In genomic region chr17:35730112-35730511, GRCm38 (mm10) we compare ENCODE assay signal across 1 mouse cellular context. TPM values are rescaled to one million over a fixed set of nuclear protein-coding genes. Genes with fewer than 3 reads are reported as not detected.
"Had no signal": no experiment of that assay in that cellular context is flagged by ENCODE, and none has a peak within 500 bp of the region (broad histone marks: within the 10 kb centered on the region; RNA-seq: fewer than 3 reads in every experiment).

No protein-coding gene starts in this region.

RNA-seq across cellular contexts. Expression of gene Ddr1, which starts 25.7 kb away (rescaled TPM):
- total RNA-seq: hematopoietic stem cell, adult 5-6 weeks had no signal
